Mouse (Mus musculus): ENCODE data around the gene Khdc1a. TPM values are rescaled to one million over a fixed set of nuclear protein-coding genes. Genes with fewer than 3 reads are reported as not detected.
"Not testable (repeated sequence)": the region's sequence is repeated elsewhere in the genome, so short reads cannot be mapped to it uniquely, and the experiment has no call there.

Khdc1a gene
- not detected for total RNA-seq (2022)

DNA sequence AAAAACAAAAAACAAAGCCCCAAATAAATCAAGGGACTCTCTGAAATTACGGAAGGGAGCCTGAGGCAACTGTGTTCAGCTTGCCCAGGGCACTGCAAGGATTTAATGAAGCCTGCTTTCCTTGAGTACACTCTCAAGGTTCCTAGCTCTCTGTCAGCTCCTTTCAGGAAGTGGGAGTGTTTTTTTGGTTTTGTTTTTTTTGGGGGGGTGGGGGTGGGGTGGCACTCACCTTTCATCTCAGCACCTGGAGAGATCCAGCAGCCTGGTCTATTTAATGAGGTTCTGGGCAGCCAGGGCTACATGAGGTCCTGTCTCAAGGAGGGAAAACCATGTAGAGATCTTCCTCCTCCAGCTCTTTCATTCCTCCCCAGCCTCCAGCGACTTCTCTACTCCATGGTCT lies at the start of gene Khdc1a:
Gene Khdc1a, plus strand, starts transcription at position 301 of the 400 bp plus-strand sequence.
- DNase-seq (ENCODE audit: low spot score): no peak

DNA sequence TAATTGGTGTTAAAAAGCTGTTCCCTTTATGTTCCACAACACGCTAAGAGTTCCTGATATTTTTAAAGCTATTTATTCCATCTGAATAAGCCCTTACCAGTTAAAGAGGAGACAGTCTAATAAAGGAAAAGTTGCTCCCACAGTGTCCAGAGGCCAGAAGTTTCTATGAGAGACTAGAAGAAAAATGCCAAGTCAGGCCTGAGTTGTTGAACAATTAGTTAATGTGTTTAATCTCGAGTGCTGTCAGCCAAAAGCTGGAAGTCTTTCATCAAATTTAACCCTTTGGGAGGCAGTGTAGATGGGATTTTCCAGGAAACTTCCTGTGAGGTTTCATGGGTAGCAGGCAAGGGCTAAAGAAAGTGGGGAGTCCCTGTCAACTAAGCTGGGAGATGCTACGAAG lies 49.6 kb upstream of the Khdc1a start:
- no peak for DNase-seq (ENCODE audit: low spot score)

DNA sequence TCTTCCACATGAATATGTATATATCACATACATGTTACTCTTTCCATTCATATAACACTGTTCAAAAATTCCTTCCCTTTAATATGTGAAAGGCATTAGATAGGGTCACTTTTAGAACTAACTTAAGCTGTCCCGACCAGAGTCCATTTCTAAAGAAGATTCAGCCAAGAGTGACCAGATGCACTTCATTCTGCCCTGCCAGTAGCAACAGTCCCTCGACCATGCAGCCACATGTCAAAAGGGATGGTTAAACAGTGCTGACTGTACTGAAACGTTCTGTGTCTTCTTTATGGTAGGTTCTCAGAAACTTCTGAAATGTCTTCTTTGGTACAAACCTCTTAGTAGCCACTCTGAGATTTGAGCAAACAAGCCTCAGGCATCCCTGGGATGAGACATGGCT lies 47.8 kb upstream of the Khdc1a start:
- DNase-seq (ENCODE audit: low spot score): no peak

DNA sequence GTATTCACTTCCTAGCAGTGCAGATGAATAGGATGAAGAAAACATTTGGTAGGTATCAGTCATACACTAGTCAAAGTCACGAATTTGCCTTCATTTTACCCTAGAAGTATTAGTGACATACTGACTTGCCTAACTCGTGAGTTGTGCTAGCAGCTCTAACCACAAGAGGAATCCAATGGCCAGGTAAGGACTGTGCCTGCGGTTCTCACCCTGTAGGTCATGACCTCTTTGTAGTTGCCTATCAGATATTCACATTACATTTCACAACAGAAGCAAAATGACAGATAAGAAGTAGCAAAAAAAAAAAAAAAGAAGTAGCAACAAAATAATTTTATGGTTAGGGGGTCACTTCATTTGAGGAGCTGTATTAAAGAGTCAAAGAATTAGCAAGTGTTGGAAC lies 45.3 kb upstream of the Khdc1a start:
- DNase-seq (ENCODE audit: low spot score): no peak

DNA sequence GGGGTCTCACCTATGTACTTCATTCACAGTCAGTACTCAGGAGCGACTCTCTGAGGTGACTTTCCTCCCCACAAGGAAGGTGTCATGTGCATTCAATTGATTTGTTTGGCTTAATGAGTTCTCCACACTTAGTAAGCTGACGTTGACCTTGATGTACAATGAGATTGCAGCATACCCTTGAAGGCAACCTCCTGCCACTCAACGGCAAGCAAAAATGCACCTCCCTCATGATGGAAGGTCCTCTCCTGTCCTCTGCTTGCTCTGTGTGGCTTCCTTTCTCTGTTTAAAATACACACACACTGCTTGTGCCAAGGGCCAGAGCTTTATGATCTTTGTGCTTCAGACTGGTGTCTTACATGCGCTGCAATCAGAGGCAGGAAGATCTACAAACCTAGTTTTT lies 44.8 kb upstream of the Khdc1a start:
- DNase-seq (ENCODE audit: low spot score): no peak

DNA sequence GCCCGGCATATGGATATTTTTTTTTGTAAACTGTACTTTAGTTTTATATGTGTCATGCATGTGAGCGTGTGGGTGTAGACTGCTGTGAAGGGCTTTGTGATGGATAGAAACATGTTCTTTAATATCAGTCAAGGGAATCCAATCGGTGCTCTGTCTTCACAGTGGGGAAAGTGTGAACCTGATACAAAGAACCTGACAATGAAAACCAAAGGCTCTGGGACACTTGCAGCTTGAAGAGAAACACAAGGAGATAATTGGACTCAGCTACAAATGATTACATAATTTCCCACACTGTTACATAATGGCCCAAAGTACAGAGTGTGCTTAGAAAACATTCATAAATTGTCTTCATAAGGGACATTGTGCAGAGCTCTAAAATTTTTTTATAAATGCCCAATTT lies 44.0 kb upstream of the Khdc1a start:
- peak; percentile 49 for DNase-seq (ENCODE audit: low spot score)

DNA sequence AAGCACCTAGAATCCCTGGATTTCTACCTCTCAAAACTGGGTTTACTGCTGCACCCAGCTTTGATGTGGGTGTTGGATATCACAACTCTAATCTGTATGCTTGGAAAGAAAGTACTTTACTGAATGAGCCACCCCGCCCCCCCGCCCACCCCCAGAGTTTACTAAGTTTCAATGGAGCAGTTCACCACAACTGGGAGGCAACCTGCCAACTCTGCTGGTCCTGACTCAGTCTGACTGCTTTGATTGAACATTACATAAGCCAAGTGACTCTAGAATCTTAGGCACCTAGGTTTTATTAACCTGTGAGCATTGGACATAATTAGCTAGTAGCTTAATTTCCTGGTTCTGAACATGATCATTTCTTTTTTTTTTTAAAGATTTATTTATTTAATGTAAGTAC lies 35.1 kb upstream of the Khdc1a start:
- no peak for DNase-seq (ENCODE audit: low spot score)

DNA sequence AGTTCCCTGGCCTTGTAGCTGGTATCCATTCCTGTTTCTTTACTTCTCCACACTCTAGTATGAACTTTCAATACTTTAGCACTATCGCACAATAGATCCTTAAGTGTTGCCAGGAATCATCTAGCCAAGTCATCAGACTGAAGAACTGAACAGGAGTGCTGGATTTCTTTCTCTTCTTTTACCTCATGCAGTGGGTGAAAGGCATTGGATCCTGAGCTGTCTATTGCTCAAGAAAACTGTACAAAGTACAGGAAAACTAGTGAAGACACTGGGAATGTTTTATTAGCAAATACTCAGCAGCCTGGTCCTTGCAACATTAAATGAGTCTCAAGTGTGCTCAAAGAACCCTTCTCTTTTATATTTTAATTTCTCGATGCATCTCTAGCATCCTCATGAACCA lies 33.7 kb upstream of the Khdc1a start:
- DNase-seq (ENCODE audit: low spot score): no peak

DNA sequence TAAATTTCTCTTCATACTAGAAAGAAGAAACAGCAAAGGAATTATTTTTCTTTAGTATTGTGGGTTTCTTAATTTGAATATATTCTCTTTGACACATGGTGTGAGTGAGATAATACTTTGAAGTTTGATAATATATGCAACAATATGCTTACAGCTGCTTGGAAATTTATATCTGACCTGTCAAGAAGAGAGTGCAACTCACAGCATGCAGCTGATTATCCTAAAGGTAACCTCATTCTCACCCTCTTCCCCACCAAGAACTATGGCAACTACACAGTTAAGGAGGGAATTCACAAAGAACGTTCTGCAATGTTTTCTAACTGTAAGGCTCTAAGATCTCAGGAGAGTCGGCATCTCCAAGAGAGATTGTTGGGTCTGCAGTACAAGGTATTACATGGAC lies 33.1 kb upstream of the Khdc1a start:
- DNase-seq (ENCODE audit: low spot score): no peak

DNA sequence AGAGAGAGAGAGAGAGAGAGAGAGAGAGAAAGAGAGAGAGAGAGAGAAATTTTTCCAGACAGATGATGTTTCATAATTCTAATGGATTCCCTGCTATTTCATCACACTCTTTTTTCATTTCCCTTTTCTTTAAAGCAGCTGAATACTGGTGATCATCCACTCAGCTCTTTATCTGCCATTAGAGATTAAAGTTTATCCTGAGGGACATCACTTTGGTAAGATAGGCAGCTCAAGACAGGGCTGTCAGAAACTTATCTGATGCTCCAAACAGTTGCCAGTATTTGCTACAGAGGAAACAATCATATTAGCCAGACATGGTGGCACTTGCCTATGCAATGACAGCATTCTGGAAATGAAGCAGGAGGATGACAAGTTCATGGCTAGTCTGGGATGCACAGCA lies 31.2 kb upstream of the Khdc1a start:
- DNase-seq (ENCODE audit: low spot score): no peak

DNA sequence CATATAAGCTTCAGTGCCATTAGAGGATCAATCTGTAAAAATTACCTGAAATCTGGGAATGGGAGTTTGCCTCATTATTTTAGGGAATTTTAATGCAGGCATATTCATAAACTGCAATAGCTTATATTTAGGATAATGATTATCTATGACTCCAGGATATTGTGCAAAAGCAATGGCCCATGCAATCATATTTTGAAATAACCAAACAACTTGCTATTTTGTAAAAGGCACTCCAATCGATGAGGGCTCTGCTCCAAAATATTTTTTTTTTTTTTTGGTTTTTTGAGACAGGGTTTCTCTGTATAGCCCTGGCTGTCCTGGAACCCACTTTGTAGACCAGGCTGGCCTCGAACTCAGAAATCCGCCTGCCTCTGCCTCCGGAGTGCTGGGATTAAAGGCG lies 29.2 kb upstream of the Khdc1a start:
- not testable (repeated sequence) for DNase-seq (ENCODE audit: low spot score)

DNA sequence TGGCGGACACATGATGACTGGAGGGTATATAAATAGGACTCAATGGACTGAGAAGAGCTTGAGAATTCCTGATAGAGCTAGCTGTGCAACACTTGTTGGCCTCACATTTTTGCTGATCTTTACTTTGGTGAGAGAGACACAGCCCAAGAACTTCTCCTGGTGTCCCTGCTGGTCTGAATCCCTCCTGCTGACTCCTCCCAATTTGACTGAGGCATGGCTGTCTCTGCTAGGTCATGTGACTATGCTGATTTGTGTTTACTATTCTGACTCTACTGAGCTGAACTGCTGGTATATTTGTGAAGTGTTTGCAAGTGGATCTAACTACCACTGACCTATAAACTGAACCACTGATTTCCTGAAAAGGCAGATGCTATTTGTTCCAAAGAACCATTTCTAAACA lies 27.8 kb upstream of the Khdc1a start:
- no peak for DNase-seq (ENCODE audit: low spot score)

DNA sequence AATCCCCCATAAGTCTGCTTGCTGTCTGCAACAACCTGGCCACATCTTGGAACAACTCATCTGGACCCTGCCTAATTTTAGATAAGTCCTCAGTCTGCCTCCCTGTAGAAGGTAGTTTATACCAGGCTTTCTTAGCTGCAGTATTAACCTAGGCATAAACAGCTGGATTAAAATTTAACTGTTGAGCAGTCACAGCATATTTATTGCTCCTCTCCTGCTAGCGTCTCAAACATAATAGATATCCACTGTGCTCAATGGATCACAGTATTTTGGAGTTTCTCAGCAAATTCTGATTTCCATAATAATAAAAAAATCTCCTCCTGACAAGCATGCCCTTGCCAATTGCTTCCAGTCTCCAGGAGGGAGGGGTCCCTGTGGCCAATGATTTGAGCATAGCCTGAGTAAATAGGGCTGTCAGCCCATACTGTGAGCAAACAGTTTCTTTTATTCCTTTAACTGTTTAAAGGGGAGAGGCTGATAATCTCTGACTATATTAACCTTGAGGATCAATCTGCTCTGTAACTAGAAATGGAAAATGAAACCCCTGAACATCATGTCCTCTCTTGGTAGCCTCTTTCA lies 25.4 kb upstream of the Khdc1a start:
- no peak for DNase-seq (ENCODE audit: low spot score)

DNA sequence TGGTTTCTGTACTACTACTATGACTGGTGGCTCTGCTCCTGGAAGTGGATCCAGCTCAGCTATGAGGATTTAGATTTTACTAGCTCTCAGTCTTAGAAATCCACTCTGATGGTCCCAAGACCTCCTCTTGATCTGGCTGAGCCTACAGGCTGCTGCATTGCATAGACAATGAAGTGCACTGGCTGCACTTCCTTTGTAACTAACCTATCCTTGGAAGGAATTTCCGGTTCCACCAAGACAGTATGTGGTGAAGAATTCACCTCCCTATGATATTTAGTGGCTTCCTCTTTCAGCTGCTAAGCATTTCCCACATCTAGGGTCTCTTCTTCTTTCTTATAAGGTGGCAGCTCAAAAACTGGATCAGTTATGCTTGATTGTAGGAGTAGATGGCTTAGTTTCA lies 24.8 kb upstream of the Khdc1a start:
- no peak for DNase-seq (ENCODE audit: low spot score)

DNA sequence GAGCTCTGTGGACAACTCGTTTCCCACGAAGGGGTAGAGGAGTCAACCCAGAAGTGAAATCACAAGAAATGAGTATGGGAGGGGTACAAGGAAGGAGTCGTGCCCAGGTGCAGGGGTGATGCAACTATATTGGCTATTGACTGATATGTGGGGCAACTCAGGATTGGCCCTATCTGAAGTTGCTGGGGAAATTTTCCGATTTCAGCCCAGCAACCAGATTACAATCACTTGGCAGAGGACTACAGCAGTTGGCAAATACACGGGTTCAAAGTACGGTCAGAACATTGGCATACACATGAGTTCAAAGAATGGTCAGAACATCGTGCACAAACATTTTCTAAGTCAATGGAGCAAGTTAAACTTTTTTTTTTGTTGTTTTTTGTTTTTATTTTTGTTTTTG lies 22.7 kb upstream of the Khdc1a start:
- DNase-seq (ENCODE audit: low spot score): no peak

DNA sequence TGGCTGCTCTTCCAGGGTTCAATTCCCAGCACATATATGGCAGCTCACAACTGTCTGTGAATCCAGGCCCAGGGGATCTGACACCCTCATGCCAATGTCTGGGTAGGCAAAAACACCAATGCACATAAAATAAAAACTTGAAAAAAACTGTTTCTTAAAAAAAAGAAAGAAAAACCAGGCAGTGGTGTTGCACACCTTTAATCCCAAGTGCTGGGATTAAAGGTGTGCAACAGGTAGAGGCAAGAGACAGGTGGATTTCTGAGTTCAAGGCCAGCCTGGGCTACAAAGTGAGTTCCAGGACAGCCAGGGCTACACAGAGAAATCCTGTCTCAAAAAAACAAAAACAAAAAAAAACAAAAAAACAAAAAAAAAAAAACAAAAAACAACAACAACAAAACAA lies 18.3 kb upstream of the Khdc1a start:
- DNase-seq (ENCODE audit: low spot score): not testable (repeated sequence)

DNA sequence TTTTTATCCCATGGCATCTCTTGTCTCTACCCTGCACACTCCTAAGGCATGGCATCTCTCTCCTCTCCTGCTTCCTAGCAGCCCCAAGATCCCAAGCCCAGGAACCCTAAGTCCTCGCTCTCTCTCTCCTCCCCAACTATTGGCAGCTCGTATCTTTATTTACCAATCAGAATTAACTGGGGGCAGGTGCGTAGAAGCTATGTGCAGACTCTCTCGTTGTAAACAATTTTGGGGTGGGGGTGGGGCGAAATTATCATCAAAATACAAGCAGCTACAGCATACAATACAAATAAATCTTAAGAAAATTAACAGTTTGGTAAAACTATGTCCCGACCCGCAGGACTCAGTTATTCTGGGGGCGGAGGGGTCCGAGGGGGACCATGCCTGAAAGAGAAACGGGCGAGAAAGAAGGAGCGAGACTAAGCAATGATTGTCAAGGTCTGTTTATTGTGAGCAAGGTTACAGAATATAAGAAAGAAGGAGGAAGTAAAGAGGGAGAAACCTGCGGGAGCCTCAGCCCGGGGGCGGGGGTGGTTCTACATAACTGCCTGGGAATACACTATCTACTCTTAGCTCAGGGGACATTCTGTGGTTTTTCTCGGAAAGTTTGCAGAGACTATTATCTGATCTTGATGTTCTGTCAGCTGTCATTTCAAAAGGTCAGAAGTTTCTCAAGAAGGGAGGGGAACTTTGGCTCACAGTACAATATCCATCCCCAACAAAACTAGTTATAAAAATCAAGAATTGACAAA lies 16.0 kb upstream of the Khdc1a start:
- DNase-seq (ENCODE audit: low spot score): no peak

DNA sequence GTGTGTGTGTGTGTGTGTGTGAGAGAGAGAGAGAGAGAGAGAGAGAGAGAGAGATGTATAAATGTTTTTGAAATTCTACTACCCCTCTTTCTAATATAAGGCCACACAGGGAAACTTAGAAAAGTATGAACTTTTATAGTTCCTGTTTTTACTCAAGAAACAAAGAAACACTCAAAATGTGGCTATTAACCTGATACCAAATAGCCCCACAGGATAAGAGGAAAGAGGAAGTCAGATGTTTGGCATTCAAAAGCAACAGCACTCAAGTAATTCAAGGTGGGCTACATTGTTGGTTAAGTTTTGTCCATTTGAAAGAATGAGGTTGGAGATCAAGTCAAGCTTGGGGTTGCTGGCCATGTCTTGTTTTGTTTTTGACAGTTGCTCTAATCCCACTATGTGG lies 13.6 kb upstream of the Khdc1a start:
- DNase-seq (ENCODE audit: low spot score): no peak

DNA sequence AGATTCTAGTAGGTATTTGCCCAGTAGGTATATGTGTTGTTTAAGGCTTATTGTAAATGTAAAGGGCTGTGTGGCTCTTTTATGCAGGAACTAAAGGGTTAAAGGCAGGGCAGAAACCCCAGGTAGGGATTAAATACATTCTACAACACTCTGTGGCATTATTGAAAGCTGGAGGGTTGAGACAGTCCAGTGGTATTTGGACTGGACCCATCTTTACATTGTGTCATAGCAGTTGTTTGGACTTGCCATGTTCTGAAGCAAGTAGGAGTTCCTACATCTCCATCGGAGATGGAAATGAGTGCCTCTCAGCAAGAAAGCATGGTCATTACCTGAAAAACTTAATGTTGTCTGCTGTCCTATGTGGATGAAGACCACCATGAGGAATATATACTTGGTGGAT lies 8.7 kb upstream of the Khdc1a start:
- no peak for DNase-seq (ENCODE audit: low spot score)

DNA sequence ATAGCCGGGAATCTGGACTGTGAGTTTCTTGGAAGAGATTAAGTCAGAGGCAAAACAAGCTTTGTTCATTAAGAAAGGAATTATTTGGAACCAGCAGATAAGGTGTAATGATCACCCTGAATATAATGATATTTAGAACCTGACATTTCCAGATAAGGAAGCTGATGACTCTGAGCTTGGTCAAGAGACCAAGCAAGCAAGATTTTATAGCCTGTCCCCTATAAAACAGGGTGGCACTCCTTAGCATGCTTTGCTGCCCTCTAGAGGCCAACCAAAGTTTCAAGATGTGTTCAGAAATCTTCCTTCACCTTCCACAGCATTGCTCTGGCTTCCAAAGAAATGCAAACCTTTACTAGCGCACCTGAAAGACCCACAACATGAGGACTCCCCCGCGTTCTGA lies 5.2 kb upstream of the Khdc1a start:
- DNase-seq (ENCODE audit: low spot score): peak; percentile 40

DNA sequence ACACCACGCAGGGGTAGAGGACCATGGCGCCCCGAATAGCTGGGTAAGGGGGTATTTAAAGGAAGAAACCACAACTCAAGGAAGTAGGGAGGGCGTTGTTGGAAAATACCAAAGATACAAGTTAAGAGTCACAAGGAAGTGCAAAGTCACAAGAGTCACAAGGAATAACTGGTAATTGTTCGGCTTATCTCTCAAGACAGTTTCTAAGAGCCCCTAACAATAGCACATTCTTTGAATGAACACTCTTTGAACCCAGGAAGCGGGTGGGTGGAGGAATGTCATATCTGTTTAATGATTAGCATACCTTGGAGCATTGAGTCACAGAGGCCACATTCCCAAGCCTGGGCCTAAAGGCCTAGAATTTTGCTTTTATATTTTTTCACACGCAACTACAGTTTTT lies 4.7 kb upstream of the Khdc1a start:
- not testable (repeated sequence) for DNase-seq (ENCODE audit: low spot score)

DNA sequence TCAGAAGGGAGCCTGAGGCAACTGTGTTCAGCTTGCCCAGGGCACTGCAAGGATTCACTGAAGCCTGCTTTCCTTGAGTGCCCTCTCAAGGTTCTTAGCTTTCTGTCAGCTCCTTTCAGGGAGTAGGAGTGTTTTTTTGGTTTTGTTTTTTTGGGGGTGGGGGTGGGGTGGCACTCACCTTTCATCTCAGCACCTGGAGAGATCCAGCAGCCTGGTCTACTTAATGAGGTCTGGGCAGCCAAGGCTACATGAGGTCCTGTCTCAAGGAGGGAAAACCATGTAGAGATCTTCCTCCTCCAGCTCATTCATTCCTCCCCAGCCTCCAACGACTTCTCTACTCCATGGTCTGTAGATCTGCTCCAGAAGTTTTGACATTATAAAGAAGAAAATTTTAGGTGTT lies 18.6 kb downstream of the Khdc1a start, which contains the start of gene Khdc1c:
Gene Khdc1c, plus strand, starts transcription at position 301 of the 400 bp plus-strand sequence.
- DNase-seq (ENCODE audit: low spot score): not testable (repeated sequence)

DNA sequence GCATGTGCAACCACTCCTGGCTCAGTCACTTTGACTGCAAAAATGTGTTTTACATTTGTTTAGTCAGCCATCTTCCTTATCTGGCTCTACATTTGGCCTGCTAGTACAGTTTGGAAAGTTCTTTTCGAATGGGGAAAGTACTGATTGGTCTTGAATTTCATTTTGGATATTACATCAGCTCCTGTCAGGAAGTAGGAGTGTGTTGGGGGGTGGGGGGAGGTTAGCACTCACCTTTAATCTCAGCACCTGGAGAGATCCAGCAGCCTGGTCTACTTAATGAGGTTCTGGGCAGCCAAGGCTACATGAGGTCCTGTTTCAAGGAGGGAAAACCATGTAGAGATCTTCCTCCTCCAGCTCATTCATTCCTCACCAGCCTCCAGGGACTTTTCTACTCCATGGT lies 33.8 kb downstream of the Khdc1a start, which contains the start of gene Khdc1b:
Gene Khdc1b, plus strand, starts transcription at position 301 of the 400 bp plus-strand sequence.
- no peak for DNase-seq (ENCODE audit: low spot score)

Measured in heart, adult 8-10 months (tissue).